Mouse (Mus musculus): ENCODE measurements around the gene Lrp2.

DNA sequence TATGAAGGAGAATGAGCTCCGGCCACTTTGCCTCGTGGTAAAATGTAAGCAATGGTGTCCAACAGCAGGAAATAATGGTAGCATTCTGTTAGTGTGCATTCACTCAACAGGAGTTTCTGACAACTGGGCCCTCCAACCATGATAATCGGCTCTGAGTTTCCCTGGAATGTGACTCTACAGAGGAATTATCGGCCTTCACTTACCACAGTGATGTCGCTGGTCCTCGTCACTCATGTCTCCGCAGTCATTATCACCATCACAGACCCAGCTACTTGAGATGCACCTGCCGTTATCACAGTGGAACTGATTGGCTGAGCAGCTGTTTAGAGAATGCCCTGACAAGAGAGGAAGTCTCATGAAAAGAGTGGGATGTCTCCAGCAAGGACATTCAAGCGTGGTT, 110.7 kb downstream of the Lrp2 start:
- TF ChIP-seq CTCF (IDR thresholded peaks at IDR 0.05; ENCODE audit: borderline replicate concordance, insufficient read depth, low read length) (no peak), POLR2A (IDR thresholded peaks at IDR 0.05; ENCODE audit: low read depth, low read length) (no peak)

All from embryonic fibroblast, embryonic 13.5 days (primary cell).